Mouse (Mus musculus) layer of hippocampus, postnatal 25 days (tissue): ENCODE data around the gene Enpp5. TPM values are rescaled to one million over a fixed set of nuclear protein-coding genes. Genes with fewer than 3 reads are reported as not detected.

Experiments
- DNase-seq, 2 experiments: peaks; one replicate each; pipeline ENCODE4 v3.0.0; 2022; ENCODE audit warnings: mixed read lengths in 2 of 2, low spot score in 1 of 2; ENCODE audit errors: extremely low spot score in 1 of 2
- total RNA-seq, 2 experiments: library from RNA; stranded (reverse); gene quantifications; 2 replicates each; pipeline ENCODE4 v1.2.3; 2021

The Enpp5 gene
- total RNA-seq: 100 to 1,000 TPM; 148 to 158 TPM

DNA sequence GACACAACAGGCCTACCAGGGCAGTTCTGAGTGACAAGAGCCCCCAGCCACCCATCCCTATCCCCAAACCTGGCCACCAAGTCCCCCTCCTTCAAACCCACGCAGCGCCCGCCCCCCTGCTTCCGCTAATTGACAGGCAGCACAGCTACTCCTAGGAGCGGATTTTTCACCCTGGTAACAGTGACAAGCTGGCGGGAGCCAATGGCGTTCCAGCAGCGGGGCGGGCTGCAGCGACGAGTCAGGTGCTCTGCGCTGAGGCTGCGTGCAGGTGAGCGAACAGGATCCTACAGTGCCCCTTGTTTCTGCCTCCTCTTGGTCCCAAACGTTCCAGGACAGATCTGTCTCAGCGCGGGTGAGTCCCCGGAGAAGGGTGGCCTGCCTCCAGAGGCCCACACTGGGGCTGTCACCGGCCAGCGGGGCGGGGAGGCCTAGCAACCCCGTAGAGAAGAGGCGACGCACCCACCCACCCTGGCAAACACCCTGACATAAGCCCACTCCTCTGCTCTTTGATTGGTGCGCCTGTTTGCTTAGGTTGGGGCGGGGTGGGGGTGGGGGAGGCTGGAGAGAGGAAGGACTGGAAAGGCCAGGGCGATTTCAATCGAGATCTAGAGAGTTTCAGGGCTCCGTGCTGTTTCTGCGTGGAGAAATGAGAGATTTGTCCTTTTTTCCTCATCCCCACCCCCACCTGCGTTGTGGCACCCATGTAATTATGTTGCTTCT, at the start of gene Enpp5:
TSS of gene Enpp5 (plus strand) at position 183 of the 720 bp plus-strand sequence.
- peak; percentile 73 to 77 for DNase-seq

DNA sequence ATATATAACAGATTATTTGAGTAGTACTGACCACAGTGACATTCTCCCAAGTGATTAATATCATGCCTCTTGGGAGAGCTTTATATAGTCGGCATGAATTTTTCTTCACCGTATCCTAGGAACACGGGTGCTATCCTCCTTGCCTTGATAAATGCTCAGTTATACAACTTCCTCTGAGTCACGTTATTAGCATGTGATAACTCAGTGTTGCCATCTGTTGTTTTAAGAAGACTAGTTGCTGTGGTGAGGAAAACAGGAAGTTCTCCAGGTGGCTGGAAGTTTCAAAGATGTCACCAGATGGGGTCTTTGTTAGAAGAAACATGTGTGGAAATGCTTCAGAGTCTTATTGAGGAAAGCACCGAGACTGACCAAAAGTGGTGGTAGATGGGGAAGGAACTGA, 49.0 kb upstream of the Enpp5 start:
- no peak for DNase-seq

DNA sequence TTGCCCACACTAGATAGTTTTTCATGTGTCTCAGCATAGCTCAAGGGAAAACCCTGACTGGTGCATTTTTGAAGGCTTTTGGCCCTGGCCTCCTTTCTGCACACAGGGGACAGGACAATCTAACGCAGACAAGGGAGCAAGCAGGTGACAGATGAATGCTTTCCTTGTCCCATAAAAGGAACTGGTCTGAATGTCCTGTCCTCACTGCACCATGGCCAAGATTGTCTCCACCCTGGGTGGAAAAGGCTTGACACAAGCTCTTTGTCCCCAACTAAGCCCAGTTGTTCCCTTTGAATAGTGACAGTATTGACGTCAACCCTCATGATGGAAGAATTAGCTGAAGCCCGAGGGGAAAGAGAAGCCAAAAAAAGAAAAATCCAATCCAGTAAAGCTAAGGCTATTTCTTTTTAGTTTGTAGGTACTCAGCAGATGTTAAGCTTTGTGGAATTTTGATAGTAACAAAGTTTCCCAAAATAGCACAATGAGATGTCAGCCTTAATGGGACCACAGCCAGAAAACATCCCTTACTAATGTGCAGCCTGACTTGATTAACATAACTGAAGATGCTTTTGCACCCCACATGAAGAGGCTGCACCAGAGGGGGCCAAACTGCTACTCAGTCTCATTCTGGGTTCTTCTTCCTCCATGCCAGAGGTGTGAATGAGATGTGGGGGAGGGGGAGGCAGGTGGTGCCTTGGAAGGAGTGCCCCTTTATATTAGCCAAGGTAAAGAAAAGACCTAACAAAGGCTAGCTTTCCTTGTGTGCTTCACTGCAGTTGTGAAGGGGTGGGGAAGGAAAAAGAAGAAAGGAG, 47.6 kb upstream of the Enpp5 start:
- DNase-seq: no peak

DNA sequence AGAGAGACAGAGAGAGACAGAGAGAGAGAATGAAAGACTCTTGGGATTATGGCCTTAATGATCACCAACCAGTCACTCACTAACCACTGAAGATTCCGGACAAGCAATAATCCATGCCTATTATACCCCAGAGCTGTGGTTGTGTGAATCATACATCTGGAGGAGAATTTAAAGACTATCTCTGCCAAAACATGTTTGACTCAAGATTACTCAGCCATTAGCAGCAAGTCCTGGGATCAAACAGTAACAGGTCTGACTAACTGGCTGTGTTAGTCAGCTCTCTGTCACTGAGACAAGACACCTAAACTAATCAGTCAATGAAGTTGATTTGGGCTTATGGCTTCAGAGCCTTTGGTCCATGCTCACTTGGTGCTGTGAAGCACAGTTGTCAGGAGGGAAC, 43.6 kb upstream of the Enpp5 start:
- no peak for DNase-seq

- peak in 1 of 2 experiments; percentile 64 for DNase-seq
Measured at GRCm38 (mm10) chr17:44038656-44039055, 40.0 kb upstream of the Enpp5 start.

GRCm38 (mm10) chr17:44040449-44040848, 38.2 kb upstream of the Enpp5 start:
- no peak for DNase-seq

DNA sequence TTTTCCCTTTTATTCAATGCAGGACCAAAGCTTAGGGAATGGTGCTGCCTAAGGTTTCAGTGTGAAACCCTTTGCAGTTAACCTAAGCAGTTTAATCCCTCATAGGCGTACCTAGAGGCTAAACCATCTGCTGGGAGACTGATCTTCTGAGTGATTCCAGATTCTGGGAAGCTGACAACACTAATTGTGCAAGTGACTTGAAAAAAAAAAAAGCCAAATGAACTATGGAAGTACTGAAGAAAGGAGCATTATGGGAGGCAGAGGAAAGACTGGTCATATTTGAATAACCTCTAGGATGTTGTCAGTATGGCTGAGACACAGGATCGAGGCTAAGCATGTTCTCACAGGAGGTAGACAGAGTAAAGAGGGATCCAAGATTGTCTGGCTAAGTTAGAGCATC, 36.3 kb upstream of the Enpp5 start:
- no peak for DNase-seq

- DNase-seq: no peak
Measured at GRCm38 (mm10) chr17:44042861-44043260, 35.8 kb upstream of the Enpp5 start.

GRCm38 (mm10) chr17:44053427-44053826, 25.2 kb upstream of the Enpp5 start:
- DNase-seq: no peak

- no peak for DNase-seq
Measured at GRCm38 (mm10) chr17:44057123-44057522, 21.5 kb upstream of the Enpp5 start.

GRCm38 (mm10) chr17:44058145-44058544, 20.5 kb upstream of the Enpp5 start:
- DNase-seq: no peak

- DNase-seq: no peak
Measured at GRCm38 (mm10) chr17:44060781-44061180, 17.8 kb upstream of the Enpp5 start.

DNA sequence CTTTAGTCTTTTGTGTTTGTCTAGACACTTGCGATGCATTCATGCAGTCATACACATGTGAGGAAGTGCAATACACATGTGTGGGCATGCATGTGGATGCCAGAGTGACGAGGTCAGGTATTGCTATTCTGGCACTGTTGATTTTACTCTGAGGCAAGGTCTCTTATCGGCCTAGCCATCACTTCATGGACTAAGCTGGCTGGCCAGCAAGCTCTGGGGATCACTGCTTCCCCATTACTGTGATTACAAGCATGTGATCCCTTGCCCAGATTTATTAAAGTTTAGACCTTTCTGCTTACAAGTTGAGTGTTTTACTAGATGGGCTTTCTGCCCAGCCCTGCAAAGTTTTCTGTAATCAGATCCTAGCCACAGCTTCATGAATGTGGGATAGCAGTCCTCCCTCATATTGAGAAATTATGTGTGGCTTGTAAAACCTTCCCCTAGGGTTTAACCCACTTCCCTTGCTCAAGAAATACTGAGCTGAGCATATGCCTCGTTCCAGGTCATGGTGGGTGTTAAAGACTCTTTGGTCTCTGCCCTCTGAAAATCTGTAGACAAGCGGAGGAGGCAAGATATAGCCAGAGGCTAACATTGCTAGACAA, 17.2 kb upstream of the Enpp5 start:
- DNase-seq: no peak

DNA sequence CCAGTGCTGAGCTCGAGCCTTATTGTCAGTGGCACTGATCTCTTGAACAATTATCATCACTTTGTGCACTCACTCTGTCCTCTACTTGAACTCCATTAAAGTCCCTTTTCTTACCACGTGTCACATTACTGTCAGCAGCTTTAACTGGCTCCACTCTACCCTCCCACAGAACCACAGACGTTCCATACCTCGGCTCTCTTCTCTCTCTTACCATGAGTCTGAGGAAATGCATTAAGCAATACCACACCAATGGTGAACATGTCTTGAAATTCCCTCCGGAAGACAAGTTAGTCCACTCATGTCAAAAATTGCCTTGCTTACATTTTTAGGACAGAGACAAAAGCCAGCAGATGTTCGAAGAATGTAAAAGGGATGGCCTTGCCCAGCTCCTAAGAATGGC, 9.7 kb upstream of the Enpp5 start:
- DNase-seq: no peak

DNA sequence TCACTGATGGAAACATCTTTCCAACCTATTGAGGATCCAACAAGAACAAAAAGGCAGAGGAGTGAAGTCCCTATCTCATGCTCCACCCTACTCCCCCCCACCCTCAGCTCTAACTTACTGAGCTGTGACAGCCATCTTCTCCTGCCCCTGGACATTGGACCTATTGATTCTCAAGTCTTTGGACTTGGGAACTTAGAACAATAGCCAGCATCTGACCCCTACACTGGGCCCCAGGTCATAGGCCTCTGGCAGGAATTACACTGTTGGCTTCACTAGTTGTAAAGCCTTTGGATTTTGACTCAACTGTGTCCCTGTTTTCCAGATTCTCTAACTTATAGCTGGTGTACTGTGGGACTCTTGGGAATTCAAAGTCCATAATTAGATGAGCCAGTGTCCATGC, 6.9 kb upstream of the Enpp5 start:
- DNase-seq: no peak

- DNase-seq: no peak
Measured at GRCm38 (mm10) chr17:44075601-44076000, 3.0 kb upstream of the Enpp5 start.

- DNase-seq: no peak
Measured at GRCm38 (mm10) chr17:44076051-44076680, 2.4 kb upstream of the Enpp5 start.

DNA sequence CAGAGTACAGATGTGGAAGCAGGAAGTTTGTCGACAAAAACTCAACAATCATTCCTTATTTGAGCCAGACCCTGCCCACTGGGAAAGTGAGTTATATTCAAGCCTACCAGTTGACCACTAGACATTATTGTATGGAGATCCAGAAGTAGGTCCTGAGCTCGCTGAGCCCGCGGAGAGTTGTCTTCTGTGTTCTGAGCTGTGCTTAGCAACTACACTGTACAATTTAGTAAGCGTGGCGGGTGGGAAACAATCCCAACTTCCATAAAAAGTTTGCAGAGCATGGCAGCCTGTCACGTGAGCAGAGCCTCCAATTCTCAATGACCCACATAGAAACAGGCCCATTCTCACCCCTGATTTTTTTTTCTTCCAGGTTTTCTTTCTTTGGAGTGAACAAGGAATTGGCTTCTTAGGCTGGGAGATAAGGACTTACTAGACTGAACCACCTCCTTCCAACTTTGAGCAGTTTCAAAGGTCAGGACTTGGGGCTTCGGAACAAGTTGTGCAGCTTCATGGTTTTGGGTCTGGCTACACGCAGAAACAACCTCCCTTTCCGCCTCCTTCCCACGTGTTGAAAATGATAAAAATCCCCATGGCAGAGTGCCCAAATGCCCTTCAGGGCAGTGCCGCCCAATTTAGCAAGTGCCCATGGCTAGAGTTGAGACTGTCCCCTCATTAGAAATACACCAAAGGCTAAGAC, 1.3 kb upstream of the Enpp5 start:
- no peak for DNase-seq

GRCm38 (mm10) chr17:44077843-44078160, 811 bp upstream of the Enpp5 start:
- DNase-seq: no peak

- no peak for DNase-seq
Measured at GRCm38 (mm10) chr17:44083156-44083555, 4.5 kb downstream of the Enpp5 start.

DNA sequence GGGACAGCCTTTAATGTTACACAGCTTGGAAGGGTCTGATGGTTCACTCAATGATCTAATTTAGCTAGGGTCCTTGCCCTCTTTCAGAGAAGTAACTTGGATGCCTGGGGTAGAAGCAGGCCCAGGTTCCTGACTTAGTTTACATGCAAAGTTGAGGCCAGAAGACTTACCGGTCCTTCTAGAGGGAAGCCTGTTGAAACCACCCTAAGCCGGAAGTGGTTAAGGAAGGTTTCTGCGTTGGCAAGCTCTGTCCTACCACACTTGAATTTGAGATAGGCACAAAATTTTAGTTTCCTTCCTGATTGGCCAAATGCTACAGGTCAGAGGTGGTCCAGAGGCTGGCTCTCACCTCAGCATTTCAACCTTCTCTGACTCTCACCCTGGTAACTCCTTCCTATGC, 9.6 kb downstream of the Enpp5 start:
- DNase-seq: no peak
